Mouse (Mus musculus): ENCODE measurements around the gene Rnf208. TPM values are rescaled to one million over a fixed set of nuclear protein-coding genes. Genes with fewer than 3 reads are reported as not detected.

The Rnf208 gene
- polyA plus RNA-seq, 1 experiment = 0.22 TPM

DNA sequence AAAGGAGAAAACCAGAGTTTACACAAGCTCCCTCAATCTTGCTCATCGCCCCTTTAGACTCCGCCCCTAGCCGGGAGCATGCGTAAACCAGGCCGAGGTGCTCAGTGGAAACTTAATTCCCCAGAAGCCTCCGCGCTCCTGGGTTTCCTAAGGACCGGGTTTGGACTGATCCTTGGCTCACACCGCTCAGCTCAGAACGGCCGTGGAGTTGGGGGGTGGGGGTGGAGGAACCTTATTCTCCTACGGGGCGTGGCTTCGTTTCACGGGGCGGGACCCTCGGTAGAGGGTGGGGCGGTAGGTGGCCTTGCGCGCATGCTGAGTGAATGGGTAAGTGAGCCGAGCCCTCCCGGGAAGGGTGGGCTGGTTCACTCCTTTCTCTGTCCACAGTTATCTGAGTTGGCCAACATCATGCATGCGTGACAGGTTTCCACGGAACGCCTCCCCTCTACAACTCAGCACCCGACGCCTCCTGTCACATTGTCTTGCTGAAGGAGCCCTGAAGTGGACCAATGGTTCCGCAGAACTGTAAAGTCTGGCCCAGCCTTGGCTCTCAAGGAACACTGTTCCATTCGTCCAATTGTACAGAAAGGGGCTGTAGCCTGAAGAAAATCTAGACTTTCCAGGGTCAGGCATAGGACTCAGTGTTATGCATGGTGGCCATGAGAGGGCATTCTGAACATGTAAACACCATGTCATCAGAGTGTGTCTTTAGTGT is 1.2 kb upstream of the Rnf208 start:
- peaks cover 5% of the 10 kb centered on the region for H3K36me3 ChIP-seq (ENCODE audit: control insufficient read depth, insufficient read depth)
- H3K27me3 ChIP-seq (ENCODE audit: control insufficient read depth, insufficient read depth, insufficient read length) = peaks cover 28% of the 10 kb centered on the region
- TF ChIP-seq MYOD1 (IDR thresholded peaks at IDR 0.05; ENCODE audit: control insufficient read depth, insufficient read length, low read depth) (no peak), FOSL1 (IDR thresholded peaks at IDR 0.05; ENCODE audit: insufficient read depth, low read length, poor library complexity, severe bottlenecking) (no peak), CTCF (IDR thresholded peaks at IDR 0.05; ENCODE audit: control insufficient read depth, insufficient read depth, insufficient read length) (no peak), USF1 (IDR thresholded peaks at IDR 0.05; ENCODE audit: low read depth) (no peak), MAX (IDR thresholded peaks at IDR 0.05) (no peak)
- peak overlapping the region; percentile 5 for H3ac ChIP-seq (ENCODE audit: control insufficient read depth, insufficient read length, low read depth)
- no peaks in the 10 kb centered on the region for H3K79me3 ChIP-seq (ENCODE audit: low read depth)
- no peaks in the 10 kb centered on the region for H3K79me2 ChIP-seq (ENCODE audit: control insufficient read depth, insufficient read depth)
- H3K4me3 ChIP-seq (ENCODE audit: insufficient read depth, poor library complexity, severe bottlenecking) = no peak overlapping the region

DNA sequence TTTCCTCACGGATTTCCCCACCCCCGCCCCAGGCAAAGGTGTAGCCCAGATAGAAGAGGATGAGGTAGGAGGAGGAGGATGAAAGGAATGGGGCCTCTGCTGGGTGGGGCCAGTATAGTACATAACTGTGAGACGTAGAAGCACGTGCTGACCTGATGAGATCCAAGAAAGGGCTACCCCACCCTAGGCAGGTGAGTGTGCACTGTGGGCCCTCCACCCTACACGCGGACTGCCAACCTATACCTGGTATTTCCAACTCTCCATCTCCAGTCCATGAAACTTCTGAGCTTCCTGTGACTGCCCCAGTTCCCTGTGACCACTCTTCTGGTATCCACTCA is 648 bp upstream of the Rnf208 start:
- H3ac ChIP-seq (ENCODE audit: control insufficient read depth, insufficient read length, low read depth) = no peak overlapping the region
- TF ChIP-seq CTCF (IDR thresholded peaks at IDR 0.05; ENCODE audit: control insufficient read depth, insufficient read depth, insufficient read length) = no peak
- no peak for TF ChIP-seq MYOG (IDR thresholded peaks at IDR 0.05; ENCODE audit: control insufficient read depth, extremely low read depth, insufficient read length)
- no peak for TF ChIP-seq FOSL1 (IDR thresholded peaks at IDR 0.05; ENCODE audit: insufficient read depth, low read length, poor library complexity, severe bottlenecking)
- TF ChIP-seq CEBPB (IDR thresholded peaks at IDR 0.05; ENCODE audit: low read depth) = no peak
- no peak for TF ChIP-seq MYOD1 (IDR thresholded peaks at IDR 0.05; ENCODE audit: control insufficient read depth, insufficient read length, low read depth)
- no peak for TF ChIP-seq USF1 (IDR thresholded peaks at IDR 0.05; ENCODE audit: low read depth)
- no peak for TF ChIP-seq MAX (IDR thresholded peaks at IDR 0.05)
- H3K27me3 ChIP-seq (ENCODE audit: control insufficient read depth, insufficient read depth, insufficient read length) = peaks cover 24% of the 10 kb centered on the region
- no peaks in the 10 kb centered on the region for H3K79me2 ChIP-seq (ENCODE audit: control insufficient read depth, insufficient read depth)
- no peak overlapping the region for H3K4me3 ChIP-seq (ENCODE audit: insufficient read depth, poor library complexity, severe bottlenecking)
- H3K36me3 ChIP-seq (ENCODE audit: control insufficient read depth, insufficient read depth) = peaks cover 5% of the 10 kb centered on the region
- H3K79me3 ChIP-seq (ENCODE audit: low read depth) = no peaks in the 10 kb centered on the region

DNA sequence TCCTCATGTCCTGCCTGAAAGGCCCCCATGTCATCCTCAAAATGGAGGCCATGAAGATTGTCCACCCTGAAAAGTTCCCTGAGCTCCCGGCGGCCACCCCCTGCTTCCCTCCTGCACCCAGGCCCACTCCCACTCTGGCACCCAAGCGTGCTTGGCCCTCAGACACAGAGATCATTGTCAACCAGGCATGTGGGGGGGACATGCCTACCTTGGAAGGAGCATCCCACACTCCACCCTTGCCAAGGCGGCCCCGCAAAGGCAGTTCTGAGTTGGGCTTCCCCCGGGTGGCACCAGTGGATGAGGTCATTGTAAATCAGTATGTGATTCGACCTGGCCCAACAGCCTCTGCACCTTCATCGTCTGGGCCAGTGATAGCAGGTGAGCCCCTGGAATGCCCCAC is 1.3 kb downstream of the Rnf208 start:
- TF ChIP-seq CTCF (IDR thresholded peaks at IDR 0.05; ENCODE audit: control insufficient read depth, insufficient read depth, insufficient read length) = no peak
- no peak for TF ChIP-seq FOSL1 (IDR thresholded peaks at IDR 0.05; ENCODE audit: insufficient read depth, low read length, poor library complexity, severe bottlenecking)
- no peak for TF ChIP-seq CEBPB (IDR thresholded peaks at IDR 0.05; ENCODE audit: low read depth)
- no peak for TF ChIP-seq MAX (IDR thresholded peaks at IDR 0.05)
- TF ChIP-seq MYOD1 (IDR thresholded peaks at IDR 0.05; ENCODE audit: control insufficient read depth, insufficient read length, low read depth) = no peak
- no peak for TF ChIP-seq MYOG (IDR thresholded peaks at IDR 0.05; ENCODE audit: control insufficient read depth, extremely low read depth, insufficient read length)
- no peak for TF ChIP-seq USF1 (IDR thresholded peaks at IDR 0.05; ENCODE audit: low read depth)

DNA sequence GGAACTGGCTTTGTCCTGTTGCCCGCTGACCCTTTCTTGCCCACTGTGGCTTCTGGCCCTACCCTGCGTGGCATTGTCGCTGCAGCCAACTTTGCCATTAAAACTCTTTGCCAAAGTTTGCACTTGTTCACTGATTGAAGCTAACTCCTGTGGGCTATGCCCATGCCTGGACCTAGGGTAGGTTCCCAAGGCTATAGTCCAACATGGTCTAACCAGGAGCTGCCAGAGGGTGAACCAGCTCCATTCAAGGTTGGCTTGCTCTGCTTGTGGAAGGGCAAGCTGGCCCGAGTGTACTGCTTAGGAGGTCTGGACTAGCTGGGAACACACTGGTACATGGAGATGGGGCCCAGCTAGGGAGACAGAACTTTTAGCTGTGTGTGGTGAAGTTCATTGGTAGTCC is 2.1 kb downstream of the Rnf208 start:
- TF ChIP-seq CEBPB (IDR thresholded peaks at IDR 0.05; ENCODE audit: low read depth) (no peak), CTCF (IDR thresholded peaks at IDR 0.05; ENCODE audit: control insufficient read depth, insufficient read depth, insufficient read length) (no peak), MAX (IDR thresholded peaks at IDR 0.05) (no peak), USF1 (IDR thresholded peaks at IDR 0.05; ENCODE audit: low read depth) (no peak), MYOD1 (IDR thresholded peaks at IDR 0.05; ENCODE audit: control insufficient read depth, insufficient read length, low read depth) (no peak), MYOG (IDR thresholded peaks at IDR 0.05; ENCODE audit: control insufficient read depth, extremely low read depth, insufficient read length) (no peak), FOSL1 (IDR thresholded peaks at IDR 0.05; ENCODE audit: insufficient read depth, low read length, poor library complexity, severe bottlenecking) (no peak)
- Histone ChIP-seq H3ac (ENCODE audit: control insufficient read depth, insufficient read length, low read depth) (no peak overlapping the region), H3K27me3 (ENCODE audit: control insufficient read depth, insufficient read depth, insufficient read length) (peaks cover 21% of the 10 kb centered on the region), H3K79me2 (ENCODE audit: control insufficient read depth, insufficient read depth) (no peaks in the 10 kb centered on the region), H3K4me3 (ENCODE audit: insufficient read depth, poor library complexity, severe bottlenecking) (no peak overlapping the region), H3K79me3 (ENCODE audit: low read depth) (no peaks in the 10 kb centered on the region), H3K36me3 (ENCODE audit: control insufficient read depth, insufficient read depth) (peaks cover 17% of the 10 kb centered on the region)

More for the DNA sequence above, 1.3 kb downstream of the Rnf208 start:
- Histone ChIP-seq H3K36me3 (ENCODE audit: control insufficient read depth, insufficient read depth) (peaks cover 11% of the 10 kb centered on the region), H3K79me2 (ENCODE audit: control insufficient read depth, insufficient read depth) (no peaks in the 10 kb centered on the region), H3K4me3 (ENCODE audit: insufficient read depth, poor library complexity, severe bottlenecking) (no peak overlapping the region), H3K27me3 (ENCODE audit: control insufficient read depth, insufficient read depth, insufficient read length) (peaks cover 24% of the 10 kb centered on the region), H3ac (ENCODE audit: control insufficient read depth, insufficient read length, low read depth) (no peak overlapping the region), H3K79me3 (ENCODE audit: low read depth) (no peaks in the 10 kb centered on the region)

DNA sequence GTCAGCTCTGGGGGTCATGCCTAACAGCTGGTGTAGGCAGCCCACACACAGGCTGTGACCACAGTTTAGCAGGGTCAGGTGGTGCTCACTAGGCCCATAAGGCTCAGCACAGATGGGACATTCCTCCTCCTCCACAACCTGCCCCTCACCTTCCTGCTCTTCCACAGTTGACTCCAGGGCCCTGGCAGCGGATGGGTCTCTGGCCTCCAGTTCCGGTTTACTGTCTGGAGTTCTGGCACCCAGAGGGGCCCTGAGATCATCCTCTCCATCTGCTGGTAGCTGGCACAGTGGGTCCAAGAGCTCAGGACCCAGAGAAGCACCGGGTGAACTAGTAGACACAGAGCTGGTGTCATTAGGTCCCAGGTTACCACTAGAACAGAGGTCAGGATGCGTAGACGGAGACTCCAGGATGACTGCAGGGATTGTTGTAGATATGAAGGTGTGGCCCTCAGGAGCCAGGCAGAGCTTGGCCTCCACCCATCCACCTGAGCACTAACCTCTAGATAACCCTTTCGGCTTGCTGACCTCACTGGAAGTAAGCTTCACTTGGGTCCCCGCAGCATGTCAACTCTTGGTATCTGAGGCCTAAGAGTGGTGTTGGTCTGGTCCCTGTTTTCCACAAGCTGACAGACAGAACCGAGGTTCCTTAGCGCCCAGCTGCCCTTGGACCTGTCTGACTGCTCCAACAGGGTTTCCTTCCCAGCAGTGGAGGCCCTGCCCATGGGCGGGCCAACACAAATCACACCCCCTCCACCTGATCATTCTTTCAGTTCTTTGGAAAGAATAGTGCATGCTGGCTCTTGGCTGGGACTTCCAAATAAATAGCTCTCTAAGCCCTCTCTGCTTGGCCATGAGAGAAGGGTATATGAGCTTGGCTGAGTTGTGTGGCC is 4.4 kb downstream of the Rnf208 start, which contains the start of gene AL732309.1:
Gene AL732309.1, minus strand, starts transcription at position 681 of the 890 bp plus-strand sequence.
- no peak for TF ChIP-seq MYOD1 (IDR thresholded peaks at IDR 0.05; ENCODE audit: control insufficient read depth, insufficient read length, low read depth)
- TF ChIP-seq FOSL1 (IDR thresholded peaks at IDR 0.05; ENCODE audit: insufficient read depth, low read length, poor library complexity, severe bottlenecking) = no peak
- no peak for TF ChIP-seq USF1 (IDR thresholded peaks at IDR 0.05; ENCODE audit: low read depth)
- TF ChIP-seq CEBPB (IDR thresholded peaks at IDR 0.05; ENCODE audit: low read depth) = no peak
- no peak for TF ChIP-seq CTCF (IDR thresholded peaks at IDR 0.05; ENCODE audit: control insufficient read depth, insufficient read depth, insufficient read length)
- TF ChIP-seq MAX (IDR thresholded peaks at IDR 0.05) = no peak
- no peak for TF ChIP-seq MYOG (IDR thresholded peaks at IDR 0.05; ENCODE audit: control insufficient read depth, extremely low read depth, insufficient read length)
- Histone ChIP-seq H3K4me3 (ENCODE audit: insufficient read depth, poor library complexity, severe bottlenecking) (no peak within 1 kb of the TSS), H3K36me3 (ENCODE audit: control insufficient read depth, insufficient read depth) (peaks cover 39% of the 10 kb centered on the region)

More for the DNA sequence above, 4.4 kb downstream of the Rnf208 start, which contains the start of gene AL732309.1:
- H3ac ChIP-seq (ENCODE audit: control insufficient read depth, insufficient read length, low read depth) = no peak within 1 kb of the TSS
- H3K79me2 ChIP-seq (ENCODE audit: control insufficient read depth, insufficient read depth) = no peaks in the 10 kb centered on the region
- no peaks in the 10 kb centered on the region for H3K79me3 ChIP-seq (ENCODE audit: low read depth)
- H3K27me3 ChIP-seq (ENCODE audit: control insufficient read depth, insufficient read depth, insufficient read length) = peaks cover 19% of the 10 kb centered on the region

Data from C2C12 (cell line).